Mouse (Mus musculus): ENCODE results near the gene Oxsm.

Oxsm gene

DNA sequence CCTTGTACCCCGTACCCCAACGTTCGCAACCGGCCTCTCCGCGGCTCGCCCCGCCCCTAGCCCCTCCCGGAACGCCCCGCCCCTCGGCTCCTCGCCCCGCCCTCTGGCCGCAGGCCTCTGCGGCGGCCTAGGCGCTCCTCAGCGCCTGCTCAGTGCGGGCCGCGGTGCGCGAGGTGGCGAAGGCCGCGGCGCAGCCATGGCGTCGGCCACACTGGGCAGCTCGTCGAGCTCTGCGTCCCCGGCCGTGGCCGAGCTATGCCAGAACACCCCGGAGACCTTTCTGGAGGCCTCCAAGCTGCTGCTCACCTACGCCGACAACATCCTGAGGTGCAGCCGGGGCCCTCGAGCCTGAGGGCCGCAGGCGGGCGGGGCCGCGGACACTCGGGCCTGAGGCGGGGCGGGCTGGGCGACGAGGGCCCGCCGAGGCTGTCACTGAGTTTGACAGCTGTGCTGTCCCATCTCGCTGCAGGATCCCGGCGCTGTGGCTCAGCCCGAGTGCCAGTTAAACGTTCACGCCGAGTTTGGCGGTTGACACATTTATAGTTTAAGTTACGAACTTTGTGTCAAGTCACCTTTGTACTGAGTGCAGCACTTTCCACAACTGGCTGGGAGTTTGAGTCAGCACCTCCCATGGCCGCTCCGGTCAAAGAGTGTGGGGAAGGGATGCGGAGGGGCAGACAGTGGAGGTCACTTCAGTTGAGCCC lies at the start of gene Oxsm, which contains the start of gene Ngly1:
TSS of gene Oxsm (minus strand) at position 638 of the 704 bp plus-strand sequence.
TSS of gene Ngly1 (plus strand) at position 110 of the 704 bp plus-strand sequence.
- DNase-seq (ENCODE audit: low read depth, low spot score) = peak; percentile 91

DNA sequence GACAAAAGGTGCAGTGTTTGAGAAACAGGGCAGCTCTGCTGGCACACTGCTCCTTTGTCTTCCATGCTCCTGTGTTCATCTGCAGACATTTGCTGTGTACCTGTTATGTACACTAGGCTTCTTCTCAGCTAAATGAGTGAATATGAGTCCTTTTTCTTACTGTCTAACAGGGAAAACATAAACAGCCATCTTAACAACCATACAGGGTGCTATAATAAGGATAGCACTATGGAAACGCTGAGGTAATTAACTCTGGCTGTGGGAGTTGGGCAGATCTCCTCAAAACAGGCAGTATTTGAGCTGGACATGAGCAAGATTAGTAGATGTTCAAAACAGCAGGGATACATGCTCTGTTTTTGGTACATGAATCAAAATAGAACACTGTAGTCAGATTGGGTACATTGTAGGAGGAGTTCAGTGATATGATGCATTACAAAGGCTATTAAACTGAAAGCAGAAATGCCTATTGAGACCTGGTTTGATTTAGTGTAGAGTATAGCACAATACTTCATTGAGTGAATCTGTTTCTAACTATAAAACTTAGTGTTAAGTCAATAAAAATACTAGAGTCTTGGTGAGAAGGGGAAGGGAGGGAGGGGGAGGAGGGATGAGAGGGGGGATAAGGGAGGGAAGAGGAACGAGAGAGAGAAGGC lies 47.3 kb upstream of the Oxsm start:
- DNase-seq (ENCODE audit: low read depth, low spot score) = no peak

- DNase-seq (ENCODE audit: low read depth, low spot score) = peak; percentile 21
Observed at GRCm38 (mm10) chr14:16293921-16294320, 44.3 kb upstream of the Oxsm start.

DNA sequence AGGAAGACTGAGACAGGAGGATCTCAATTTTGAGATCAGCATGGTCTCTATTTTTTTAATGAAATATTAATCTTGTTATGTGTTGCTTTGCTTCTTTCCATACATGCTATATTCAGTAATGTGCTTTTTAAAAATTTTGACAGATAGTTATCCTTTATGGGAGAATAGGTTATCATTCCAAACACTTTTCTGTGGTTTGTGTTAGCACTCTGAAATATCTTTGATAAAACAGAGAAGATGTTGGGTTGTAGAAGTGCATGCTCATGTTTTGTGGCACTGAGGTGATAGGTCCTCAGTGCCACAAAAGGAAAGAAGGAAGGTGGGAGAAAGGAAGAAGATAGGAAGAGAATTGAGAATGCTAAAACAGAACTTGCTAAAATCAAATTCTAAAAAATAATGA lies 43.4 kb upstream of the Oxsm start:
- DNase-seq (ENCODE audit: low read depth, low spot score) = no peak

DNA sequence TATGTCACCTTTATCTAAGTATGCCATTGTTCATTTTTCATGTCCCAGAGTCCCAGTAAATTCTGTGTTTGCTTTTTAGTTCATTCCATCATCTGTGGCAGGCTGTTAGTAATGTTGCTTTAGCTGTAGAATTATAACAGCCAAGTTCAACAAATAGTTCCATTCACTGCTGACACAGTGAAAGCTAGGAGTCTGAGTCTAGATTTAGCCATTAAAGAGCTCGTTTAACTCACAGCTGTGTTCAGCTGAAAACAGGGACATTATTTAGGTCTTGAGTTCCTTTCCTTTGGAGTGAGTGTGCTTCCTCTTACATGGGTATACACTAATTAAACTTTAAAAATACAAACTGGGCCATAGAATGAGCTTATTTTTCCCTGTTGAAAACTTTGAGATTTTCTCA lies 42.8 kb upstream of the Oxsm start:
- DNase-seq (ENCODE audit: low read depth, low spot score) = no peak

- no peak for DNase-seq (ENCODE audit: low read depth, low spot score)
Observed at GRCm38 (mm10) chr14:16283966-16284365, 34.4 kb upstream of the Oxsm start.

DNA sequence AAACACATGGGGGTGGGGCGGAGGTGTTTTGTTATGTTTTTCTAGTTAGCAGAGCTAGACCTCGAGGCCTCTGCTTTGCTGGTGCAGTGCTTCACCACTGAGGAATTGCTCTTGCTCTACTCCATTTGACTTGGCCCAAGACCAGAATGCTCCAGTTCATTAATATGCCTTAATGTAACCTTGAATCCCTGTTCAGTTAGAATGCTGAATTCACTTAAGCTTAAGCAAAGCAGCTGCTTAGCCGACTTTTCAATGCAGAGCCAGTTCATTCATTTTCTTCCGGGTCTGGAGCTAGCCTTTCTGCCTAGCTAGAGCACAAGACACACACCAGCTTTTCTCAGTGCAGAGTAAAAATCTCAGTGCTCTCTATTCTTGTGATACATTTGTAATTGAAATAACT lies 29.6 kb upstream of the Oxsm start:
- no peak for DNase-seq (ENCODE audit: low read depth, low spot score)

- no peak for DNase-seq (ENCODE audit: low read depth, low spot score)
Observed at GRCm38 (mm10) chr14:16273677-16274076, 24.1 kb upstream of the Oxsm start.

DNA sequence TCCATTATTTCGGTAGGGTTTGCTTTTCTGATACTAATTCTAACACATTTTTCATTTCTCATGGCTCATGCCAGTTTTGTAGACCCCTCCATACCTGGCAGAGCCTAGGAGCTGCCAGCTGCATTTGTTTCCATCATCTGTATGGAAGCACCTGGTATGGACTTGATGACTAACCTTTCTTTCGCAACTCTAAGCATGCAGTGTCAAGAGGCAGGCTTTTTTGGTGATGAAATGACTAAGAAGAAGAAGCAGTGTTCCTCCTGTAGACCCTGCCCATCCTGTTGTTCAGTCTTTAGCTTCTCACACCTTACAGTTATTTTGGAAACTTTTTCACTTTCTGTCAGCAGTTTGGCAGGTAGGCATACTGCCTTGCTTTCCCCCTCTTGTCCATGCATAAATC lies 20.2 kb upstream of the Oxsm start:
- DNase-seq (ENCODE audit: low read depth, low spot score) = peak; percentile 24

GRCm38 (mm10) chr14:16267028-16267427 lies 17.4 kb upstream of the Oxsm start:
- DNase-seq (ENCODE audit: low read depth, low spot score) = peak; percentile 22

- peak; percentile 14 for DNase-seq (ENCODE audit: low read depth, low spot score)
Observed at GRCm38 (mm10) chr14:16261869-16262268, 12.3 kb upstream of the Oxsm start.

GRCm38 (mm10) chr14:16260541-16260940 lies 10.9 kb upstream of the Oxsm start:
- no peak for DNase-seq (ENCODE audit: low read depth, low spot score)

DNA sequence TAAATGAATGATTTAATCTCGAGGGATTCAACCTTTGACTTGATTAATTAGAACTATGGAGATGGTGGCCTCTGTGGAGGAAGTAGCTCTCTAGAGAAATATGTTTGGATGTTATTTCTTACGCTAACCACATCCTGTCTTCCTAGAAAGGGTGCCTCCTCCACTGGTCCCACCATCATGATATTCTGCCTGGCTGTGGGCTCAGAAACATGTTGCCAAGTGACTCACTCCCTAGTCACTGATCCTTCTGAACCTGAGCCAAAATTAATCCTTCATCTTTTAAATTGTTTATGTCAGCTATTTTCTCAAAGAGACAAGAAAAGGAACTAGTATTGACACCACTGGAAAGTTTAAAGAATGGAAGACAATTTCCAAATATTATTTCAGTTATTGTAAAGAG lies 6.6 kb upstream of the Oxsm start:
- DNase-seq (ENCODE audit: low read depth, low spot score) = peak; percentile 62

DNA sequence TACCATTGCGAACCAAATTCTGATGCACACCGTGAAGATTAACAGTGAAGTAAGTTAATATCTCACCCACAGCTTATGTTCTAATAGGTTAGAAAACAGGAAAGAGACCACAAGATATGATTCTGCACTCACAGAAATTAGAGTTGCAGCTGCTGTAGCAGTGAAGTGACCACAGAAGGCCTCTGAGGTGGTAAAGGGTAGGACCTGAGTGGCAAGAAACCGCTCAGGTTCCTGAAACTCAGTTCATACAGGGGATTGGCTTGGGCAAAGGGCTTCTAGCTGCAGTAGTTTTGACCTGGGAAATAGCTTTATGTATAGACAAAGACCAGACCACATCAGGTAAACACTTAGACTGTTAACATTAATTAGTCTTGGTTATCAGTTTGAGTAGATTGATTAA lies 6.1 kb upstream of the Oxsm start:
- no peak for DNase-seq (ENCODE audit: low read depth, low spot score)

DNA sequence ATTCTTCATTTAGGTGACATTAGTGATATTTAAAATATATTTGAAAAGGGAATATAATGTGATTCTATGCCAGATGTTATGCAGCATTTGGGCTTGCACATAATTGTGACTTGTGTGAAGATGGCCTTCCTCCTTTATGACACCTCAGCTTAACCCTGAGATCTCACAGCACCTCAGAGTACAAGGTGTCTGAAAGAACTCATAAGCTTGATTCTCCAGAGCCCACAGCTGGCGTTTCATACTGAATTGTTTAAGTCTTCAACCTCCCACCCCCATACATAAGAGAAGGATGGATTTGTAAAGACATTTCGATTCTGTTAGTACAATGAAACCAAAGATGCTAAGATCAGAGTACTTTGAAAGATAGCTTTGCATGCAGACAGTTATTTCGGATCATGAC lies 491 bp upstream of the Oxsm start:
- DNase-seq (ENCODE audit: low read depth, low spot score) = peak; percentile 23

- DNase-seq (ENCODE audit: low read depth, low spot score) = no peak
Observed at GRCm38 (mm10) chr14:16248603-16249157, 928 bp downstream of the Oxsm start.

DNA sequence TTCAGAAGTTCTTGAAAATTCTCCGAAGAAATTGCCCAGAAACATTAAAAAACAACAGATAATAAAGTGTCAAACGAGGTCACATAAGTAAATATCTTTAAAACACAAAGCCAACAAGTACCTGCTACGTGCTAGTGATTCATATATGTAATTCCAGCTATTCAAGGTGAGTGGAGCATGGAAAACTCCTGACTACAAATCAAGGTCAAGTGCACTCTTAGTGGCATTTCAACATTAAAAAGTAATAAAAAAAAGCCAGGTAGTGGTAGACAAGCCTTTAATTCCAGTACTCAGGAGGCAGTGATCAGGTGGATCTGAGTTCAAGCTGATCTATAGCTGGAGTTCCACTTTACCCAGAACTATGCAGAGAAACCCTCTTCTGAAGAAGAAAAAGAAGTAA lies 1.5 kb downstream of the Oxsm start:
- no peak for DNase-seq (ENCODE audit: low read depth, low spot score)

- no peak for DNase-seq (ENCODE audit: low read depth, low spot score)
Observed at GRCm38 (mm10) chr14:16246340-16246912, 3.2 kb downstream of the Oxsm start.

- no peak for DNase-seq (ENCODE audit: low read depth, low spot score)
Observed at GRCm38 (mm10) chr14:16245127-16245526, 4.5 kb downstream of the Oxsm start.

DNA sequence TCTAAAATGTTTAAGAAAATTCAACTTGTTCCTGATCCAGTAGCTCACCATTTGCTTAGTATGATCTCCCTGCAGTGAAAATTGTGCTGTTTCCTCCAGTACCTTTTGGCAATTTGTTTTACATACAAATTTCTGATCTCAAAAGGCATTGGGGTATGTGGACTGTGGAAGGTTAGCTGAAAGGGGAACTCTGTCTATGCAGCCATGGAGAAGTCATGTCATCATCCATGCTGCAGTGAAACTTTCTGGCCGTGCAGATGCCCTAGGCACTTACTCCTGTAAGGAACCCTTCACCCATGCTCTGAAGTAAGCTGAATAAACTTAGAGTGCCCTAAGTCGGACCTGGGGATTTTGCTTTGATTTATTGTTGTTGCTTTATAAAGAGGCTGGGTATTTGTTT lies 5.2 kb downstream of the Oxsm start:
- DNase-seq (ENCODE audit: low read depth, low spot score) = no peak

DNA sequence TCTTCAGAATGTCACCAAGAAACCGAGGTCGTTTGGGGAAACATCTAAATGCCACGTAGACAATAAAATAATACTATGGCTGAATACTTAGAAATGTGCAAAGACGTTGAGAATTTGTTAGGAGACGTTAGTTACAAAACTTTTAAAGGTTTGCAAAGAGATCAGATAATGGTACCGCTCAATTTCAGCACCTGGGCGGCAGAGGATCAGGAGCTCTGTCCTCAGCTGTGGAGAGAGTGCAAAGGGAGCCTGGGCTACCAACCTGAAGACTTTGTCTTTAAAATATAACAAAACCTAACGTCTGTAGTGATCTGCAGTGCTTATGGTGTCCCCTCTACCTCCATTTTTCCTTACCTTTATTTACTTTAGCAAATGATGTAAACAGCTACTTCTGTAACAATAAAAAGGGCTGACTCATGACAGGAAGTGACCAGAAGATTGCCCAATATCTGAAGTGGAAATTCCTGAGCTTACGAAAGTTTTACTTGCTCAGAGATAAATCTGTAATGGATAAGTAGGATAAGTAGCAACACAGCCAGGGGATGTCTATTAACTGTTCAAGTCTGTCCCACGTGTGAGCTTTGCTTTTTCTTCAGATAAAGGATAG lies 5.9 kb downstream of the Oxsm start:
- peak; percentile 28 for DNase-seq (ENCODE audit: low read depth, low spot score)

DNA sequence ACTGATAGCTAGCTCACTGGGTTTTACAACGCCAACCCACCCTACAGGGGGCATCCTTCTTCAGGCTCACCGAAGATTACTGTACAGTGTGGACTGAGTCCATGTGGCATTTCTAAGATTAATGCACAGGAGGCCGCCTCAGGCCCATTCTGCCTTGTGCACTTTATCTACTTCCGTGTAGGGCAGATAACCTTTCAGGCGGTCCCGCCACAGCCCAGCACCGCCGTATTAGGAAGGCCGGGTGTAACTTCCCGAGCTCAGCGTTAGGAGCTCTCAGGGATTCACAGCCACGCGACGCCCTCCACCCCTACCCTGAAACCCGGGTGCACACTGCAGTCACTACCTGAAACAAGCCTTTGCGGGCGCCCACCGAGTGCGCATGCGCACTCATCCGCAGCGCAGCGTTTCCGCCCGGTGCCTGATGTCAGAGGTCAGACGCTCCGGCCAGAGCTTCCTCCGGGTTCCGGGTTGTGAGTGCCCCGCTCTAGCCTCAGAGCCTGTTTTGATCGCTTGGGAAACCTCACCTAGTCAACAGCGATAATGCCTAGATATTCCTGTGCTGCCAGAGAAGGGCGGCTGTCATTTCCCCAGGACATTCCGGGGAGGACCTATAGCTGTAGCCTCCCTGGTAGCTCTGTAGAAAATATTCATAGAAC lies 6.5 kb downstream of the Oxsm start:
- DNase-seq (ENCODE audit: low read depth, low spot score) = peak; percentile 90
